Mouse (Mus musculus): Measurements from ENCODE around the gene Tmem150a. TPM values are rescaled to one million over a fixed set of nuclear protein-coding genes. Genes with fewer than 3 reads are reported as not detected.

Tmem150a gene
- polyA plus RNA-seq, 1 experiment from 2014 or later: 52.0 TPM

DNA sequence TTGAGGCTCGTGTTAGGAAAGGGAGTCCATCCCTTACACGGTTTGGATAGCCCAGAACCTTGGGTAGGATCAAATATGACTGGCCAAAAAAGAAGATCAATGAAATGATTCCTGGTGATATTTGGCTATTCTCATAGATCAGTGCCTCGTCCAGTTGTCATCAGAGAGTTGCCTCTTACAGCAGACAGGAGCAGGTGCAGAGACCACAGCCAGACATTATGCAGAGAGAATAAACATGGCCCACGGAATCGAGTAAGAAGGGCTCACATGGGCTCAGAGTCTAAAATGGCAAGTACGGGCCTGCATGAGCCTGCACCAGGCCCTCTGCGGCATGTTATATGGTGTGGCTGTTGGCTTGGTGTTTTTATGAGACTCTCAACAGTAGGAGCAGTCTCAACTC is 50.1 kb downstream of the Tmem150a start:
- H3K27me3 ChIP-seq: no peaks in the 10 kb centered on the region
- H3K36me3 ChIP-seq (replicated peaks): no peaks in the 10 kb centered on the region
- no peak overlapping the region for H3K9ac ChIP-seq
- 64% methylated on average over 7 of the region's 7 CpGs for WGBS (ENCODE audit: insufficient replicate concordance)
- H3K4me2 ChIP-seq: no peak overlapping the region
- H3K27ac ChIP-seq (replicated peaks): no peak overlapping the region
- ATAC-seq (ENCODE audit: insufficient read depth): no peak
- H3K4me3 ChIP-seq (replicated peaks): no peak overlapping the region
- peaks cover 18% of the 10 kb centered on the region for H3K4me1 ChIP-seq (replicated peaks)
- no peaks in the 10 kb centered on the region for H3K9me3 ChIP-seq (replicated peaks)

DNA sequence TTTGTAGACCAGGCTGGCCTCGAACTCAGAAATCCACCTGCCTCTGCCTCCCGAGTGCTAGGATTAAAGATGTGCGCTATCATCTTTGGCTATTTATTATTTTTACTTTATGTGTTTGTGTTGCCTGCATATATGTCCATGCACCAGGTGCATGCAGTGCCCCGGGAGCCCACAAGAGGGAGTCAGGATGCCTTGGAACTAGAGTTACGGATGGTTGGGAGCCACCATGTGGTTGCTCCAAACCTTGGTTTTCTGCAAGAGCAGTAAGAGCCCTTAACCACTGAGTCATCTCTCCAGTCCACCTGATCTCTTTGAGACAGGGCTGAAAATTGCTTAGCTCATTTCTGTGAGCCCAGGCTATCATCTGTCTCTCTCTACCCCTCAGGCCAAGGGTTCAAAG is 51.9 kb downstream of the Tmem150a start:
- 2% methylated on average over 5 of the region's 5 CpGs for WGBS (ENCODE audit: insufficient replicate concordance)
- no peak overlapping the region for H3K27ac ChIP-seq (replicated peaks)
- peaks cover 17% of the 10 kb centered on the region for H3K4me1 ChIP-seq (replicated peaks)
- no peak overlapping the region for H3K4me3 ChIP-seq (replicated peaks)
- H3K27me3 ChIP-seq: no peaks in the 10 kb centered on the region
- peak; percentile 71 for ATAC-seq (ENCODE audit: insufficient read depth)
- no peaks in the 10 kb centered on the region for H3K36me3 ChIP-seq (replicated peaks)
- H3K4me2 ChIP-seq: no peak overlapping the region
- H3K9me3 ChIP-seq (replicated peaks): no peaks in the 10 kb centered on the region
- H3K9ac ChIP-seq: no peak overlapping the region

Other genes with a start within 250 kb of the Tmem150a start
- 0.88 and 0.96 TPM in 2 replicates for gene Atoh8, start 119.9 kb upstream of the Tmem150a start, polyA plus RNA-seq (2015; fragmentation: Nextera tagmentation; extraction: Ambion mirVana)
- not detected in 2 replicates for gene Sftpb, start 50.8 kb upstream of the Tmem150a start, polyA plus RNA-seq (2015; fragmentation: Nextera tagmentation; extraction: Ambion mirVana)
- 37.3 and 38.7 TPM in 2 replicates for gene Usp39, start 10.3 kb upstream of the Tmem150a start, polyA plus RNA-seq (2015; fragmentation: Nextera tagmentation; extraction: Ambion mirVana)
- gene 0610030E20Rik, start 8.1 kb upstream of the Tmem150a start, polyA plus RNA-seq (2015; fragmentation: Nextera tagmentation; extraction: Ambion mirVana): 11.6 and 14.5 TPM in 2 replicates
- 82.5 and 88.5 TPM in 2 replicates for gene Rnf181, start 11.5 kb downstream of the Tmem150a start, polyA plus RNA-seq (2015; fragmentation: Nextera tagmentation; extraction: Ambion mirVana)
- gene Vamp5, start 25.0 kb downstream of the Tmem150a start, polyA plus RNA-seq (2015; fragmentation: Nextera tagmentation; extraction: Ambion mirVana): 66.2 and 67.1 TPM in 2 replicates
- 239 and 242 TPM in 2 replicates for gene Vamp8, start 35.3 kb downstream of the Tmem150a start, polyA plus RNA-seq (2015; fragmentation: Nextera tagmentation; extraction: Ambion mirVana)
- gene Ggcx, start 58.9 kb downstream of the Tmem150a start, polyA plus RNA-seq (2015; fragmentation: Nextera tagmentation; extraction: Ambion mirVana): 27.5 and 29.8 TPM in 2 replicates
- 136 and 143 TPM in 2 replicates for gene Mat2a, start 84.1 kb downstream of the Tmem150a start, polyA plus RNA-seq (2015; fragmentation: Nextera tagmentation; extraction: Ambion mirVana)
- not detected in 2 replicates for gene Sh2d6, start 166.3 kb downstream of the Tmem150a start, polyA plus RNA-seq (2015; fragmentation: Nextera tagmentation; extraction: Ambion mirVana)
- gene Capg, start 188.9 kb downstream of the Tmem150a start, polyA plus RNA-seq (2015; fragmentation: Nextera tagmentation; extraction: Ambion mirVana): 20.4 and 23.8 TPM in 2 replicates
- gene Elmod3, start 243.0 kb downstream of the Tmem150a start, polyA plus RNA-seq (2015; fragmentation: Nextera tagmentation; extraction: Ambion mirVana): 4.2 TPM in 2 replicates
- 17.9 and 18.2 TPM in 2 replicates for gene Retsat, start 243.0 kb downstream of the Tmem150a start, polyA plus RNA-seq (2015; fragmentation: Nextera tagmentation; extraction: Ambion mirVana)